Mouse (Mus musculus): Measurements from ENCODE around the gene Kcnq1.

The Kcnq1 gene

GRCm38 (mm10) chr7:143265829-143266438, 159.8 kb downstream of the Kcnq1 start:
- no peak for DNase-seq (ENCODE audit: low read depth in 2 of 2, low spot score in 2 of 2)

GRCm38 (mm10) chr7:143273747-143274146, 167.6 kb downstream of the Kcnq1 start:
- DNase-seq (ENCODE audit: low read depth in 2 of 2, low spot score in 2 of 2) = no peak

DNA sequence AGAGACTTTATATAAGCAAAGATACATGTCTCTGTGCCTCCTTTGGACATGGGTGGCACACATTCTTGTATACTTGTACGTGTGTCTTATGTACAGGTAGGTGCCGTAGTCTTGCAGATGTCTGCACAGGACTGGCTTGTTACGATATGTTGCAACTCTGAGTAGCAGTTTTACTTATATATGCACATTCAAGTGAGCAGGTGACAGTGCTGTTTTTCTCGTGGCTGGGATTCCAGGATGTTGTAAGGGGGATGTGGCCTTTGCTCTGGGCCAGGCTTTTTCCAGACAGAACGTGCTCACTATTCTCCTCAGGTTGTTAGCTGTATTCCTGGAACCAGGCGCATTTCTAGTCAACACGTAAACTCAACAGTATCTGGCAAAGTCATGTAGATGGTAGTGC, 168.9 kb downstream of the Kcnq1 start:
- DNase-seq (ENCODE audit: low read depth in 2 of 2, low spot score in 2 of 2) = no peak

DNA sequence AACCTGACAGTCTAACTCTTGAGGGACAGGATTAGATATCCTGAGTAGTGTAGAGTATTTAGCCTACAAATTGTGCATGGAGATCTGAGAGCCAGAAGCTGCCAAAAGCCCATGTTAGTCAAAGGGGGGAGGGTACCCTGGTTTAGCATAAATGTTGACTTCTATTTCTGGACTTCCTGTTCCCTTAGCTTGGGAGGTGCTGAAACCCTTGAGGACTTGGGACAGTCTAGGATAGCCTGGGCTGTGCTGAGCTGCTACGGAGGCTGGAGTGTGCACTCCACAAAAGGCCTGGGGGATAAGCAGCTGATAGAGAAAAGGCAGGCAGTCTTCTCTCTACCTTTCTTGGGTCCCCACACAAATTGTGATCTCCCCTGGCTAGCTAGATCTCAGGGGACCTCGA, 177.5 kb downstream of the Kcnq1 start:
- DNase-seq (ENCODE audit: low read depth in 2 of 2, low spot score in 2 of 2) = no peak

GRCm38 (mm10) chr7:143284866-143285265, 178.7 kb downstream of the Kcnq1 start:
- no peak for DNase-seq (ENCODE audit: low read depth in 2 of 2, low spot score in 2 of 2)

DNA sequence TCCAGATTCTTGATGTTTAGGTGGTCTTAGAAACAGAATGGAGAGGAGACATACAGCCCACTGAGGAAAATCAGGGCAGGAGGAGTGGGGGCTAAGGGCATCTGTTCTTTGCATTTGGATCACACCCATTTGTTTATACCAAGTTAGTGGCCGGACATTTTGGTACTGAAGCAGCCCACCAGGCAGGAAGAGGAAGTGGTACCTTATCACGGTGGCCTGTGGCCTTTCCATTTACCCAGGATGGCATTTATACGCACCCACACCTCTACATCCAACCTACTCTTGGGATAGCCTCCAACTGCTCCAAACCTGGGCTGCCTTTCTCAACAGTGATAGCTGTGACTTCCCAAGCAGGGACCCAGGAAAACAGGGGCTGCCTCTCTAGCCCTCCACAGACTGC, 179.3 kb downstream of the Kcnq1 start:
- DNase-seq (ENCODE audit: low read depth in 2 of 2, low spot score in 2 of 2) = no peak

DNA sequence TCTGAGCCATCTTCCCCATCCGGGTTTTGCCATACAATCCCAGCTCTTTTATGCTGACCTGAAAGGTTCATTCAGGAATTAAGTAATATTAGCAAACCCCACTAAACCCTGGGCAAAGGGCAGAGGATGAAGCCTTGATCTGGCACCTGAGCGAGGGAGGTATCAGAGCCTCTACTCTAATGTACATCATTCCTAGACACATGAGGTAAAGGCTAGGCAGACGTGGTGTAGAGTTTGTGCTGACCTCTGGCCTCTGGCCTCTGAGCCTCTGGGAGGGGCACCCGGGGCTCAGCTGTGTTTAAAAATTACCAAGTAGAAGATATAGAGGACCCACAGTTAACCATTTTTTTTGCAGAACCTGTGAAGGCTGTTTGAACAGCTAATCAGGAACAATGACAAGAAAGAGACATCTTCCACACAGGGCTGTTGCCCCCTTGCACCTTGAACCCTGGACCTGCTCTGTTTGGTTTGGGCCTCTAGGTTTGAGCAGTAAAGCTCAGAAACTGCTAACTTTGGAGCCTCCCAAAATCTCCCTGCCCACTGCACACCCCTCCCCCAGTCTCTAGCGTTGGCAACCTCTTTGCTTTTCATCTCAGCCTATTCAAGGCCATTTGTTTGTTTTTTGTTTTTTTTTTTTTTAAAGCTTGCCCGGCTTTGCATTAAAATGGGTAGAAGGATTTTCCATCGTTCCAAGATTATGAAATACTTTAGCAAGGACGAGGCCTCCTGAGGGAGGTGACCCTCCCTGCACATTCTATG, 180.5 kb downstream of the Kcnq1 start:
- DNase-seq (ENCODE audit: low read depth in 2 of 2, low spot score in 2 of 2) = no peak

- DNase-seq (ENCODE audit: low read depth in 2 of 2, low spot score in 2 of 2) = no peak
These were observed 182.0 kb downstream of the Kcnq1 start for GRCm38 (mm10) chr7:143288135-143288534.

DNA sequence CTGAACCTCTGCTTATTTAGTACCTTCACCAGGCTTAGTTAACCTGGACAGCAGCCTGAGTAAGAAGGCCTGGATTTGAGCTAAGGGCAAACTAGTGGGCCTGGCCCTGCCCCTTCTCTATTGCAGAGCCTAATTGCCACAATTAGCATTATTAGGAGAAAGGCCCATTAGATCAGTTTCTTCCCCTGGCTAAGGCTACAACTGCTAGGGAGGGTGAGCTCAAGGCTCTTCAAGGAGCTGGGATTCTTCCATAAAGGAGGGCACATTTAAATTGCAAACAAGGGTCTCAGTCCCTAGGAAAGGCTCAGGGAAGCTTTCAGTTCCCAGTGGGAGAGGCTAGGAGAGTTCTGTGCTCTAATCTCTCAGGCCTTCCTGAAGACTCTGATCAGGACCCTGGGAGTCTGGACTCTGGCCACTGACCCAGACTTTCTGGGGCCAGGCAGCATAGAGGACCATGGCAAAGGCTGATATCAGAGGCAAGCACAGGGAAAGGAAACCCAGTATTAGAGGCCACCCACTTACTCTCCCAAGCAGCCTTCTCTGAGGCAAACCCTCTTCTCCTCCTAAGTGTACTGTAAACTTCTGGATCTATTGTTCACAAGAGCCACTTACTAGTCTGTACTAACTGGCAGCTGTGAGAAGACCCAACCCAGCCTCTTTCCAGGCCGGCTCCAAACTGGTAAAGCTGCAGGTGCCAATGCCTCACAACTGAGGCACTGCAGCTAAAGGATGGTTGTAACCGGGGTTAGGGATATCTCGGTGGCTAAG, 183.1 kb downstream of the Kcnq1 start:
- no peak for DNase-seq (ENCODE audit: low read depth in 2 of 2, low spot score in 2 of 2)

DNA sequence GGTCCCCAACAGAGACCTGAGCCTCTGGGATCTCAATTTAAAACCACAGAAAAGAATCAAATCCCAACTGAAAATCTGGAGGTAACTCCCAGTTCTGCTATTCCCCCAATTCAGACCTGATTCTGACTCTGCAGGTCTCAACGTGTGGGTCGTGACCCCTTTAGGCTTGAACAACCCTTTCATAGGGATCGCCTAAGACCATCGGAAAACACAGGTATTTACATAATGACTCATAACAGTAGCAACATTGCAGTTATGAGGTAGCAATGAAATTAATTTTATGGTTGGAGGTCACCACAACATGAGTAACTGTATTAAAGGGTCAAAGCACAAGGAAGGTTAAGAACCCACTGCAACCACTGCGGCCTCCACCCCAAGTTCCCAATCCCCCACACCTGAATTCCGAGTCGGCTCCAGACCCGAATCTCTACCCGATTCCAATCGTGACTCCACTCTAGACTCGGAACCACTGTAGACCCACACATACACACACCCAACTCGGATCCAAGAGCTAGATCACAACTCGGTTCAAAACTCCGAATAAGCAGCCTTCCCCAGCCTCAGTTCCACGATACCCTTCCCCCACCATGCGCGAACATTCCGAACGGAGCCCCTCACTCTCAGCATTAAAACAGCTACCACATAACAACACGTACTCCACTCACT, 188.7 kb downstream of the Kcnq1 start:
- no peak for DNase-seq (ENCODE audit: low read depth in 2 of 2, low spot score in 2 of 2)

DNA sequence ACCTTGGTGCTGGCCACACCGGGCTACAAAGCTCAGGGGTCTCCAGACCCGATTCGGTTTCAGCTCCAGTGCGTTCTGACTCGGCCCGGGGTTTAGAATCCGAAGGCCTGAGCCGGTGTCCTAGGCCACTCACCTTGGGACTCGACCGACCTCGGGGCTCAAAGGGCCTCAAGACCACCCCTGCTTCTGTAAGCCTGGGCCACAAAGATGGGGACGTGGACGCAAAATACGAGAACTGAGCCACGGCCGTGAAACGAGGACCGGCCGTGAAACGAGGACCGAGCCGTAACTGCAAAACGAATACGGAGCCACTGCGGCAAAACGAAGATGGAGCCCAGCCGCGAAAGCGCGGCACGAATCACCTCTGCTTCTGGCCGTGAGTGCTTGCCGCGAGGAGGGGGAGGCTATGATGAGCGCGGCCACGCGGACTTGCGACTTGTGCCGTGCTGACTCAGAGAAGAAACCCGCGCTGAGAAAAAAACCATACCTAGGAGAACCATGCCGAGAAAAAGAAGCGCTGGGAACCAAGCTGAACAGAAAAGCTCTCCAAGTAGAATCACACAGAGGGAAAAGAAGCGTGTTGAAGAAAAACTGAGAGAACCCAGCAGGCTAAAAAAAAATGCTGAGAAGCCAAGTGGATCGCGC, 189.3 kb downstream of the Kcnq1 start:
- DNase-seq (ENCODE audit: low read depth in 2 of 2, low spot score in 2 of 2) = peak; percentile 25

- DNase-seq (ENCODE audit: low read depth in 2 of 2, low spot score in 2 of 2) = peak in 1 of 2 experiments; percentile 5
These were observed 189.8 kb downstream of the Kcnq1 start for GRCm38 (mm10) chr7:143296001-143296379.

DNA sequence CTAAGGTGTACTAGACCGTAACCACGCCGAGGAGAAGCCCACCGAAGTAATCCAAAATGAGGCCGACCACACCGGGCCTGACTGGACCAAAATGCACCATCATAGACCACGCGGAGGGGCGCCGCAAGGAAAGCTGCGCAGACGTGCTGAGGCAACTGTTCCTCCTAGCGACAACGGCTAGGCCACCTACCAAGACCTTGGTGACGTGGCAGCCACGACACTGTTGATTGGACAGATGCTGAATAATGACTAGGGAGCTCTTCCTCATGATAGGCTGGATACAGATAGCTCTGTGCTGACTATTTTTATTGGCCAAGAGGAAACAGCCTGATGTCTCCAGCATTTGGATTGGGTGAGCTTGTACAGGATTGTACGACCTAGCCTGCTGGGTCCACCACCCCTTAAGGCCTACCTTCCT, 190.2 kb downstream of the Kcnq1 start:
- DNase-seq (ENCODE audit: low read depth in 2 of 2, low spot score in 2 of 2) = peak; percentile 83 to 86

DNA sequence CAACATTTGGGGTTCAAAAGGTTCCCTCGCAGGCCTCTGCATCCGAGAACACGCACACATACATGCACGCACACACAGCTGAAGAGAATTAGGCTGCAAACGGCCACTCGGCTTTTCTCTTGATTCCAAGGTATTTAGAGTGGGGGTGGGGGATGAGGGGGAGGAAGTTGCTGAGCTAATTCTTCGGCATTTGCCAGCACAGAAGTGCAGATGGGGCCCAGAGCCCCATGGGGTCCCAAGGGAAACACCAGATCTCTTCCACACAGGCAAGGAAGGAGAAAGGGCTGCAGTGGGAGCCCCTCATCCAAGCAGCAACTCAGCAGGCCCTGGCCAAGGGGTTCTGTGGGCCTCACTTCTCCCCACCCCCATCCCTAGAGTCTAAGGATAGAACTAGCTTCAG, 193.9 kb downstream of the Kcnq1 start:
- DNase-seq (ENCODE audit: low read depth in 2 of 2, low spot score in 2 of 2) = no peak

- no peak for DNase-seq (ENCODE audit: low read depth in 2 of 2, low spot score in 2 of 2)
These were observed 194.5 kb downstream of the Kcnq1 start for GRCm38 (mm10) chr7:143300681-143301080.

- no peak for DNase-seq (ENCODE audit: low read depth in 2 of 2, low spot score in 2 of 2)
These were observed 196.0 kb downstream of the Kcnq1 start for GRCm38 (mm10) chr7:143302156-143302555.

GRCm38 (mm10) chr7:143302593-143303238, 196.6 kb downstream of the Kcnq1 start:
- DNase-seq (ENCODE audit: low read depth in 2 of 2, low spot score in 2 of 2) = no peak

DNA sequence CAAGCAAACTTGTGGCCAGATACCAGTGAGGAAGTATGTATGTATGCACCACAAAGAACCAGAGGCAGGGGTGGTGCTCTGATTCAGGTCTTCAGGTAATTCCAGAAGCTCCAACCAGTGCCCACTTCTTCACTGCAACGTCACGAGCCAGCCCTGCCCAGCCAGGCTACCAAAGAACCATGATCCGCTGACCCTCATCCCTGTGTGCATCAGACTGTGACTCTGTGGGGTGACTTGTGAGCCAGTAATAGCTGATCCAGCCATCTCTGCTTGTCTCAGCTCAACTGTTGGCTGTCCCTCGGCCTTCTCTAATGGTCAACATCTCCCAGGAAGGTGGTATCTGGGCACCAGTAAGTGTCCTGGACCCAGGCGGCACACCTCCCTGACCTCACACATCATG, 197.4 kb downstream of the Kcnq1 start:
- DNase-seq (ENCODE audit: low read depth in 2 of 2, low spot score in 2 of 2) = no peak

GRCm38 (mm10) chr7:143305808-143306207, 199.6 kb downstream of the Kcnq1 start:
- DNase-seq (ENCODE audit: low read depth in 2 of 2, low spot score in 2 of 2) = no peak

DNA sequence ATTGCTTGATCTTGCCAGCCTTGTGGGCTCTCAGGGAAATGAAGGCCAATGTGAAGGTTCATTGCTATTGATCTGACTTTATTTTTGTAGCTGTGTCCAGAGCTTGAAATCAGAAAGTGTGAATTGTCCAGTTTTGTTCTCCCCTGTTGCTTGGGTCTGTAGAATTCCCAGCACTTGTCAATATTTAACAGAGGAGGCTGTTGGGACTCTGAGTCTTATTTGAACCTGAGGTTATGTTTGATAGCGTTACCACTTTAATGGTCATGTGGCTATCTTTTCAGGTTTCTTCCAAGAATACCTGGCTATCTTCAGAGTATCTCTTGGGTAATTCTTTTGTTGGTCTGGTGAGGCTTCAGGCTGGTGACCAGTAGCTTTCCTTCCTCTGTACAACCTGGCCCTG, 201.8 kb downstream of the Kcnq1 start:
- no peak for DNase-seq (ENCODE audit: low read depth in 2 of 2, low spot score in 2 of 2)

- DNase-seq (ENCODE audit: low read depth in 2 of 2, low spot score in 2 of 2) = no peak
These were observed 204.1 kb downstream of the Kcnq1 start for GRCm38 (mm10) chr7:143310311-143310710.

All from CD8-positive naive resting alpha-beta T cell, adult 2 months (primary cell).